Mouse (Mus musculus): ENCODE data around the gene Itga11.
A peak's percentile ranks its signal among the peaks of the same experiment; 100 is the strongest.
"Not testable (repeated sequence)": the region's sequence is repeated elsewhere in the genome, so short reads cannot be mapped to it uniquely, and the experiment has no call there.

Itga11 gene

GRCm38 (mm10) chr9:62677641-62678549, at the start of gene Itga11:
Itga11 (plus strand) TSS chr9:62677826.
- DNase-seq (ENCODE audit: low read depth, low spot score) = peak; percentile 18

DNA sequence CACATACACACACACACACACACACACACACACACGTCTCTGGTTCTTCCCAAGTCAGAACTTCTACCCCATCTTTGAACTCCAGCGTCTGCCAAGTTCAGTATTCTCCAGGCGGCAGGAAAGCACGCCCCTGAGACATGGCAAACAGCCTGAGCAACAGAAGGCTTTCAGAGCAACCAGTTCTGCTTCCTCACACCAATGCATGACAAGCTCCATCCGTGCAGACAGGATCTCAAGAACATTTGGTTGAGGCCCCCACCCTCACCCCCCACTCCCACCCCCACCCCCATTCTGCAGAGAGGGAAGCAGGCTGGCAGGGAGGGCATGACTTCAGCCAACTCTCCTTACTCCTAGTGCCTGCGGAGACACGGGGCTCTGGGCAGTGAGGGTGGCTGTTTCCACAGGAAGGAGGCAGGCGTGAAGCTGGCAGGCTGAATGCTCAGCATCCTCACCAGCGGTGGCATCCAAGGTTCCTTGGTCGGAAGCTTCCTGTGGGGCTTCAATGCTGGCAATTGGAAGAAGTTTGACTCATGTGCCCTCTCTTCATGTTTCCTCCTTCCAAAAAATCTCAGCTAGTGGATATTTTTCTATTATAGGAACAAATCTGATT, 46.9 kb upstream of the Itga11 start:
- no peak for DNase-seq (ENCODE audit: low read depth, low spot score)

DNA sequence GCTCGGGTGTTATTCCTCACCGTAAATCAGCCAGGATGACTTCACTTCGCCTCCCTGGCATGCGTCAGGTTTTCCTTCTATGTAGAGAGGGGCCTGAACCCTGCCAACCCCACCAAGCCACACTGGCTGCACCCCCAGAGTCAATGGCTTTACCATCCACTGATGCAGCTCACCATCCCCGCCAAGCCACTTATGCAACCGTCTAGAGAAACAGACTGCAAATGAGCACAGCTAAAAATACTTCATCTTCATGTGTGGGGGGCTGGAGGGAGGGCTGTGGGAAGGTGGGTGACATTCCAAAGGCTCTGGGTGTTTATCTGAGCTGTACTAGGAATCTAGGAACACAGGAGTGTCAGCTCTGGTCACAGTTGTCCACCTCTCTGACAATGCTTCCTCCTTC, 45.2 kb upstream of the Itga11 start:
- DNase-seq (ENCODE audit: low read depth, low spot score) = no peak

- DNase-seq (ENCODE audit: low read depth, low spot score) = no peak
Measured at GRCm38 (mm10) chr9:62638045-62638444, 39.6 kb upstream of the Itga11 start.

- DNase-seq (ENCODE audit: low read depth, low spot score) = no peak
Measured at GRCm38 (mm10) chr9:62639686-62640085, 37.9 kb upstream of the Itga11 start.

GRCm38 (mm10) chr9:62640188-62640587, 37.4 kb upstream of the Itga11 start:
- DNase-seq (ENCODE audit: low read depth, low spot score) = no peak

GRCm38 (mm10) chr9:62645716-62646400, 31.8 kb upstream of the Itga11 start:
- no peak for DNase-seq (ENCODE audit: low read depth, low spot score)

DNA sequence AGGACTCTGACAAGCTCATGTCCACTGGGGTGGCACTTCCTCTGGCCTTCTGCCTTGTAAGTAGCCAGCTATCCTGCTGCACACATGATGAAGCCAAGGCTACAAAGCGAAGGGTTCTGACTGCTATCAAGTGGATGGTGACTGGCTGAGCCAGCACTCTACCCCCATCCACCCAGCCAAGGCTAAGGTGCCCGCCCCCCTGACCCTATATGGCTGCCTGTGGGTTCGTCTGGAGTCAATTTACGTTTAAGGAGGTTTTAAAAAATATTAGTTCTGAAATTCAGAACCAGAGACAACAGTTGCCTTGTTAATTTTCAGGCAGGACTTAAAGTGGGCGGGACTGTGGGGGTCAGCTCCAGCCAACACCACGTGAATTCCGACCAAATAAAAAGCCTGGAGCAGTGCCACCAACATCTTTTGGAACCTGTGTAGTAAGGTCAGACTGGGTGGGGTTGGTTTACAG, 30.9 kb upstream of the Itga11 start:
- no peak for DNase-seq (ENCODE audit: low read depth, low spot score)

- DNase-seq (ENCODE audit: low read depth, low spot score) = peak; percentile 57
Measured at GRCm38 (mm10) chr9:62649444-62649843, 28.2 kb upstream of the Itga11 start.

GRCm38 (mm10) chr9:62650764-62651163, 26.9 kb upstream of the Itga11 start:
- DNase-seq (ENCODE audit: low read depth, low spot score) = no peak

GRCm38 (mm10) chr9:62654336-62654735, 23.3 kb upstream of the Itga11 start:
- DNase-seq (ENCODE audit: low read depth, low spot score) = no peak

- DNase-seq (ENCODE audit: low read depth, low spot score) = no peak
Measured at GRCm38 (mm10) chr9:62658016-62658415, 19.6 kb upstream of the Itga11 start.

DNA sequence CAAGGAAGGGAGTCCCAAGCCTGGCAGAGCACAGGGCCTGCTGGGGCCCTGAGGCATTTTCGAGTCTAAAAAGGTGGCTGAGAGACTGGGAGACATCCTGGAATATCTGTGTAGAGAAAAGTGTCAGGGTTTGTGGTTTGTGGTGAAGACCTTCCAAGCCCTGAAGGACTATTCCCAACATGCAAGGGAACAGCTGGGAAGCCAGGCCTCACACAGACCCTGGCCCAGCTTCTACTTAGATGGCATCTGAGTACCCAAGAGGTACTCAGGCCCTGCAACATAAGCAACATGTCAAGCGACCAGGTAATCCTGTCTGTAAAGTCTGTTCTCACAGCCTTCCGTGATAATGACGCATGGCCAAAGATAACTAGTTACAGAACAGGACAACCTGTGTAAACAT, 18.6 kb upstream of the Itga11 start:
- no peak for DNase-seq (ENCODE audit: low read depth, low spot score)

DNA sequence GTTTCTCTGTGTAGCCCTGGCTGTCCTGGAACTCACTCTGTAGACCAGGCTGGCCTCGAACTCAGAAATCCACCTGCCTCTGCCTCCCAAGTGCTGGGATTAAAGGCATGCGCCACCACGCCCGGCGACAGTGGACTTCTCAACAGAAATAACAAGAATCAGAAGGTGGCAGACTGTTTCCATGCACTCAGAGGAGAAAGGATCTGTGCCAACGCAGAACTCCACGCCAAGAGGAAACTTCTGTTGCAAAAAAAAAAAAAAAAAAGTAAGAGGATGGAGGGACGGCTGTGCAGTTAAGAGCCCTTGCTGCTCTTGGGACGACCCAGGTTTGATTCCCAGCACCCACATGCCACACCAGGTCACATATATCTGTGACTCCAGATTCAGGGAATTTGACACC, 16.7 kb upstream of the Itga11 start:
- DNase-seq (ENCODE audit: low read depth, low spot score) = not testable (repeated sequence)

DNA sequence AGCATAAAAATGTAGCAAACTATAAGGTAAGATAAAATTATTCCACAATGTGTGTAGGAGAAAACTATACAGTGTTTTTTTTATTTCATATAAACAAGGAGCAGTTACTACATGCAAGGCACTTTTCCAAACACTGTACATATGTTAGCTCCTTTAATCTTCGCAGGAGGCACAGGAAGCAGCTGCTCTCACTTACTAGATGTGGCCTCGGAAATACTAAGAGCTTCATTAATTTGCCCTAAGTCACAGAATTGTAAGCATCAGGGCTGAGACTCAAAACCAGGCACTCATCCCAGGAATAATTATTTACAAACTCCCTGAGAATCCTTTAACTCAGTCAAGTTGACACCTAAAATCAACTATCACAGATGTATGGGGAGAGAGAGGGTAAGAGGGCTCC, 14.2 kb upstream of the Itga11 start:
- no peak for DNase-seq (ENCODE audit: low read depth, low spot score)

DNA sequence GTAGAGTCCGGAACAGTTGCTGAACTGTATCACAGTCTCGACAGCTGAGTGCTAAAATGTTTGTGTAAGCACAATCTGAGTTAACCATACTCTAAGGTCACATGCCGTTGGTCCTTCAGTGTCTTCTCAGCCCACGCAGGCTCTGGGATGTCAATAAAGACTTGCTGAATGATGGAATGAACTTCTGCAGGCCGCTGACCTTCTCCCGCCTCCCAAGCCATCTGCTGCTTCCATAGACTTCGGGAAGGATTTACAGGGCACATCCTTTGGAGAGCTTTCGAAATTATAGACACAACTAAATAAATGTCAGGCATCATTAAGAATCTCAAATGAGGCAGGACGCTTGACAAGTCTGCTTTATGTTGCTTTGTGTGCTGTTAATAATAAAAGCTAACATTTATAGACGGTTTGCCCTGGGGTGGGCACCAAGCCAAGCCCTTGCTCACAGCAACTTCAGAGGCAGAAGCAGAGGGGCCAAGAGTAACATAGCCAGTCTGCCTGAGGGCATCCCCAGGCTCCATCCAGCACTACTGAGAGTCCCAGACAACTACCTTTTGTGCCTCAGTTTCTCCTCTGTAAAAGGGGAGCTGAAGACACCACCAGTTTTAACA, 13.4 kb upstream of the Itga11 start:
- DNase-seq (ENCODE audit: low read depth, low spot score) = no peak

DNA sequence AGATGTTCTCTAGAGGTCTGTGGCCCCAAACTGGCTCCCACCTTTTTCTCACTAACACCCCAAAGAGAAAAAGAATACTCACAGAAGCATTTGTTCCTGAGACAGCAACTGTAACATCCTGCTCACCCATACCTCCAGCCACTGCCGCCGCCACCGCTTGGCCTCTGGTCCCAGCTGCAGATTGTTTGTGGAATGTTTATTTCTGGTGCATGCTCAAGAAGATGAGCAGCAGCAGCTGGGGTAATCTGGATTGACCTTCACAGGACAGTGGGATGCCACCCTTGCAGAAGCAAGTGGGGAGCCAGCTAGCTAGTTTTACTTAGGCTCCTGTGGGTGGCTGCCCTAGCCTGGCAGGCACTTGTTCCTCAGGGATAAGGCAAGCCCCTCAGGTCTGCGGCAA, 11.7 kb upstream of the Itga11 start:
- DNase-seq (ENCODE audit: low read depth, low spot score) = no peak

- no peak for DNase-seq (ENCODE audit: low read depth, low spot score)
Measured at GRCm38 (mm10) chr9:62668503-62668902, 9.1 kb upstream of the Itga11 start.

DNA sequence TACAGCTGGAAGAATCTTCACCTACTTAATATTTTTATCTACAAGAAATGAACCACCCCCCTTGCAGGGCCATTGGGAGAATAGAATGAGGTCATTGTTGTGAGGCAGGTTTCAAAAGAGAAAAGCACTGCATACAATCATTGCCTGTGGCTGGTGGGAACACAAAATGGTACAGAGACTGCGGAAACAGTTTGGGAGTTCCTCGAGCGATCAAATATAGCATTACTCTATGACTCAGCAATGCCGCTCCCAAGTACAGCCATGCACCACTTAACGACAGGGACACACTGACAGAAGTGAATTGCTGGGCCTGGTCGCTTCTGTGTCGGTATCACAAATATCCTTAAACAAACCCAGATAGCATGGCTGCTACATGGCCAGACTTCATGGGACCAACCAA, 4.4 kb upstream of the Itga11 start:
- DNase-seq (ENCODE audit: low read depth, low spot score) = no peak

DNA sequence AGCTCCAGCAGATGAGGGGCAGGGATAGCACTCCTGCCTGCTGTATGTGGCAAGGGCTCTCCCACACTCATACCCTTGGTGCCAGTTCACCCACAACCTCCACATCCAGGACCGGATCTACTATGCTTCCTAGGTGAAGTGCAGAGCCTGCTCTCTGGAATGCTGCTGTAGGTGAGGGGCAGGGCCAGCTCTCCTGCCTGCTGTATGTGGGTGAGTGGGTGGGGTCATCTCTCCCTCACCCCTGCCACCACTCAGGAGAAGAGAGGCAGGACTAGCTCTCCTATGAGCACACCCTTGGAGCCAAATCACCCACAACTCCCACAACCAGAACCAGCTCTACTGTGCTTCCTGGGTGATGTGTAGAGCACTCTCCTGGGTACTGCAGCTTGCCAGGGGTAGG, 2.5 kb upstream of the Itga11 start:
- no peak for DNase-seq (ENCODE audit: low read depth, low spot score)

GRCm38 (mm10) chr9:62678550-62679155, 1.0 kb downstream of the Itga11 start:
- DNase-seq (ENCODE audit: low read depth, low spot score) = no peak

DNA sequence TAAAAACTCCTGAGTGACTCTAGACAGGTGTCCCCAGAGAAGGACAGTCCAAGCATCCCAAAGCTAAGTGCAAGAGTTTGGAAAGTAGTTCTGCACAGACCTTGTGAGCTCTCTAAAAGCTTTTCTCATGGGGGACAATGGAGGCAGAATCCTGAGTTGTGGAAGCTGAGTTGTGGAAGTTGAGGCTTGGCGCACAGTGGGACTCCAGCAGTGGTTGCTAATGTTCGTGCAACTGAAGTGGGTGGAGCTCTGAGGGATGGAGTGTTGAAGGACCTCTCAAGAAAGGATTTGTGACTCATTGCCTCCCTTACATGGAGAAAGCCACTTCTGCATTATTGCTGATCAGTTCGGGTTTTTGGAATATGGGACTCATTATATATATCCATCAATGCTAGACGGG, 1.8 kb downstream of the Itga11 start:
- DNase-seq (ENCODE audit: low read depth, low spot score) = no peak
